Mouse (Mus musculus): ENCODE data around the gene Plin5. TPM values are rescaled to one million over a fixed set of nuclear protein-coding genes. Genes with fewer than 3 reads are reported as not detected.
"Not testable (repeated sequence)": the region's sequence is repeated elsewhere in the genome, so short reads cannot be mapped to it uniquely, and the experiment has no call there.

Plin5 gene
- polyA plus RNA-seq, 2 experiments, result 0.10 TPM; not detected in 1

DNA sequence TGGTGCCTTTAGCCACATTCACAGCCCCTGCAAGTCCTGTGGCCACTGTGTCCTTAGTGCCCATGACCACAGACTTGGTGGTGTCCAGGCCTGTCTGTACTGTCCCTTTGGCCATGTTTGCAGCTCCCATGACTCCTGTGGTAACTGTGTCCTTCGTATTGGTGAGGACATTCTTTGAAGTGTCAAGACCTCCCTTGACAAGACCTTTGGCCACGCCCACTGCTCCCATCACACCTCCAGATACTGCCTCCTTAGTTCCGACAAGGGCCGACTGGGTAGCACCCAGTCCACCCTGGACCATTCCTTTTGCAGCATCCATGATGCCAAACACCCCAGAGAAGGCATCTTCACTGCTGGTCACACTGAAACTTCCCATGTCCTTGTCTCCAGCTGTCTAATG is 10.4 kb downstream of the Plin5 start:
- TF ChIP-seq POLR2A (IDR thresholded peaks at IDR 0.05; ENCODE audit: borderline replicate concordance, extremely low read depth, insufficient read depth, insufficient read length), result no peak
- DNase-seq (ENCODE audit: low spot score) (no peak), ATAC-seq (ENCODE audit: low FRiP score, low read depth) (no peak)
- Histone ChIP-seq H3K27me3 (ENCODE audit: control insufficient read depth, insufficient read depth, low read length) (no peaks in the 10 kb centered on the region), H3K36me3 (ENCODE audit: control insufficient read depth, insufficient read depth, low read length) (peaks cover 22% of the 10 kb centered on the region), H3K27ac (replicated peaks; ENCODE audit: low read depth, low read length) (no peak overlapping the region), H3K4me2 (replicated peaks; ENCODE audit: low read depth, low read length, severe bottlenecking) (no peak overlapping the region), H3K9ac (ENCODE audit: low read depth, low read length, severe bottlenecking) (no peak overlapping the region), H3K9me3 (ENCODE audit: control insufficient read depth, low read length) (no peaks in the 10 kb centered on the region), H3K4me3 (replicated peaks; ENCODE audit: low read length) (no peak overlapping the region), H3K4me1 (ENCODE audit: control insufficient read depth, insufficient read depth, low read length) (no peaks in the 10 kb centered on the region)
- WGBS, result 71% methylated on average over 4 of the region's 4 CpGs

DNA sequence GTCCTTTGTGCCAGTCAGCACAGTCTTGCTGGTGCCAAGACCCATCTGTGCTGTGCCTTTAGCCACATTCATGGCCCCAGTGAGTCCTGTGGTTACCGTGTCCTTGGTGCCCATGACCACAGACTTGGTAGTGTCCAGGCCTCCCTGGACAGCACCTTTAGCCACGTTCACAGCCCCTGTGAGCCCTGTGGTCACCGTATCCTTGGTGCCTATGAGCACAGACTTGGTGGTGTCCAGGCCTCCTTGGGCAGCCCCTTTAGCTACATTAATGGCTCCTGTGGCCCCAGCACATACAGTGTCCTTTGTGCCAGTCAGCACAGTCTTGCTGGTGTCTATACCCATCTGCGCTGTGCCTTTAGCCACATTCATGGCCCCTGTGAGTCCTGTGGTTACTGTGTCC is 11.0 kb downstream of the Plin5 start:
- not testable (repeated sequence) for H3K4me1 ChIP-seq (ENCODE audit: control insufficient read depth, insufficient read depth, low read length); H3K9me3 ChIP-seq (ENCODE audit: control insufficient read depth, low read length); H3K27me3 ChIP-seq (ENCODE audit: control insufficient read depth, insufficient read depth, low read length); H3K9ac ChIP-seq (ENCODE audit: low read depth, low read length, severe bottlenecking); DNase-seq (ENCODE audit: low spot score); H3K27ac ChIP-seq (replicated peaks; ENCODE audit: low read depth, low read length); H3K4me3 ChIP-seq (replicated peaks; ENCODE audit: low read length); H3K4me2 ChIP-seq (replicated peaks; ENCODE audit: low read depth, low read length, severe bottlenecking); ATAC-seq (ENCODE audit: low FRiP score, low read depth)
- 100% methylated on average over 4 of the region's 4 CpGs for WGBS
- peaks cover 26% of the 10 kb centered on the region for H3K36me3 ChIP-seq (ENCODE audit: control insufficient read depth, insufficient read depth, low read length)

DNA sequence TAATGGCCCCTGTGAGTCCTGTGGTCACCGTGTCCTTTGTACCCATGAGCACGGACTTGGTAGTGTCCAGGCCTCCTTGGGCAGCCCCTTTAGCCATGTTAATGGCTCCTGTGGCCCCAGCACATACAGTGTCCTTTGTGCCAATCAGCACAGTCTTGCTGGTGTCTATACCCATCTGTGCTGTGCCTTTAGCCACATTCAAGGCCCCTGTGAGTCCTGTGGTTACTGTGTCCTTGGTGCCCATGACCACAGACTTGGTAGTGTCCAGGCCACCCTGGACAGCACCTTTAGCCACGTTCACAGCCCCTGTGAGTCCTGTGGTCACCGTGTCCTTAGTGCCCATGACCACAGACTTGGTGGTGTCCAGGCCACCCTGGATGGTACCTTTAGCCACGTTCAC is 12.6 kb downstream of the Plin5 start:
- 100% methylated on average over 1 of the region's 5 CpGs for WGBS
- not testable (repeated sequence) for H3K27me3 ChIP-seq (ENCODE audit: control insufficient read depth, insufficient read depth, low read length)
- H3K36me3 ChIP-seq (ENCODE audit: control insufficient read depth, insufficient read depth, low read length), result peaks cover 42% of the 10 kb centered on the region

DNA sequence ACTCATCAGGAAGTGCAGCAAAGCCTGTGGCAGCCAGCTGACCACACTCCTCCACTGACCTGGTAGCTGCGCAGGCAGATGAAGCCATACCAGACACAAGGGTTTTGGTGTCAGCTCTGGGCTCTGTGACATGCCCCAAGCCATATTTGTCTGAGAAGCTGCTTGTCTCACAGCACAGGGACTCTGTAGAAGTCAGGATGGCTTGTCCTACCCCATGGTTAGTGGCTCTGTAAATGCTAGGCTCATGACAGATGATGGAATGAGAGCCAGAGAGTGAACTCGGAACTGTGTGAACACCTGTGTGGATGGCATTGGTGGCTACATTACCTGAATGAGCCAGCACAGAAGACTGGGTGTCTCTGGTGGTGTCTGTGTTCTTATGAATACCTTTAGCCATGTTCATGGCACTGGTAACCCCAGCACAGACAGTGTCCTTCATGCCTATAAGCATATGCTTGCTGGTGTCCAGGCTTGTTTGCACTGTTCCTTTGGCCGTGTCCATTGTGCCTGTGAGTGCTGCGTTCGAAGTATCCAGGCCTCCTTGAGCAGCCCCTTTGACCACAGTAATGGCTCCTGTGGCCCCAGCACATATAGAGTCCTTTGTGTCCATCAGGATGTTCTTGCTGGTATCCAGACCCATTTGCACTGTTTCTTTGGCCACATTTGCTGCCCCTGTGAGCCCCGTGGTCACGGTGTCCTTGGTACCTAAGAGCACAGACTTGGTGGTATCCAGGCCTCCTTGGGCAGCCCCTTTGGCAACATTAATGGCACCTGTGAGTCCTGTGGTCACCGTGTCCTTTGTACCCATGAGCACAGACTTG is 13.7 kb downstream of the Plin5 start:
- Histone ChIP-seq H3K27ac (replicated peaks; ENCODE audit: low read depth, low read length) (no peak overlapping the region), H3K4me3 (replicated peaks; ENCODE audit: low read length) (no peak overlapping the region), H3K4me2 (replicated peaks; ENCODE audit: low read depth, low read length, severe bottlenecking) (no peak overlapping the region), H3K36me3 (ENCODE audit: control insufficient read depth, insufficient read depth, low read length) (peaks cover 51% of the 10 kb centered on the region), H3K4me1 (ENCODE audit: control insufficient read depth, insufficient read depth, low read length) (no peaks in the 10 kb centered on the region), H3K27me3 (ENCODE audit: control insufficient read depth, insufficient read depth, low read length) (no peaks in the 10 kb centered on the region), H3K9ac (ENCODE audit: low read depth, low read length, severe bottlenecking) (no peak overlapping the region), H3K9me3 (ENCODE audit: control insufficient read depth, low read length) (no peaks in the 10 kb centered on the region)
- ATAC-seq (ENCODE audit: low FRiP score, low read depth) (no peak), DNase-seq (ENCODE audit: low spot score) (no peak)
- WGBS, result 93% methylated on average over 8 of the region's 8 CpGs
- no peak for TF ChIP-seq POLR2A (IDR thresholded peaks at IDR 0.05; ENCODE audit: borderline replicate concordance, extremely low read depth, insufficient read depth, insufficient read length)

More for the DNA sequence above, 12.6 kb downstream of the Plin5 start:
- not testable (repeated sequence) for DNase-seq (ENCODE audit: low spot score); H3K9ac ChIP-seq (ENCODE audit: low read depth, low read length, severe bottlenecking); H3K4me1 ChIP-seq (ENCODE audit: control insufficient read depth, insufficient read depth, low read length); H3K27ac ChIP-seq (replicated peaks; ENCODE audit: low read depth, low read length); H3K9me3 ChIP-seq (ENCODE audit: control insufficient read depth, low read length); H3K4me2 ChIP-seq (replicated peaks; ENCODE audit: low read depth, low read length, severe bottlenecking); H3K4me3 ChIP-seq (replicated peaks; ENCODE audit: low read length); ATAC-seq (ENCODE audit: low FRiP score, low read depth)

DNA sequence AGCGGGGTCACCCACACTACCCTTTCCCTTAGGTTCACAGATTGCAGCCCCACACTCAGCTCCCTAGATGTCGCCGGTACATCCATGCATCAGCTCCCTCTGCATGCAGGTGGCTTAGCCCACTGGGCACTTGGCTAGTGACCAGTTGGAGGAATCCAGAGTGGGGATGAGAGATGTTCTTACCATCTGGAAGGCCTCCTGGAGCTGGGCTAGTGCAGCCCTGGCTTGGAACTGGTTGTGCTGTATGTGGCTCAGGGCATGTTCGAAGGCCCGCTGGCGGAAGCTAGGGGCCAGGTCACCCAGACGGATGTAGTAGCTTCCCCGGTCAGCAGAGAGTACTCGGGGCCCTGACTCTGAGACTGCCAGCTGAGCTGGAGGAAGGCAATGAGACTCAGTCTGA is 14.5 kb downstream of the Plin5 start:
- no peak for TF ChIP-seq POLR2A (IDR thresholded peaks at IDR 0.05; ENCODE audit: borderline replicate concordance, extremely low read depth, insufficient read depth, insufficient read length)
- DNase-seq (ENCODE audit: low spot score), result no peak
- Histone ChIP-seq H3K9ac (ENCODE audit: low read depth, low read length, severe bottlenecking) (no peak overlapping the region), H3K4me3 (replicated peaks; ENCODE audit: low read length) (no peak overlapping the region), H3K4me2 (replicated peaks; ENCODE audit: low read depth, low read length, severe bottlenecking) (no peak overlapping the region), H3K4me1 (ENCODE audit: control insufficient read depth, insufficient read depth, low read length) (no peaks in the 10 kb centered on the region), H3K36me3 (ENCODE audit: control insufficient read depth, insufficient read depth, low read length) (peaks cover 59% of the 10 kb centered on the region), H3K9me3 (ENCODE audit: control insufficient read depth, low read length) (no peaks in the 10 kb centered on the region), H3K27me3 (ENCODE audit: control insufficient read depth, insufficient read depth, low read length) (no peaks in the 10 kb centered on the region), H3K27ac (replicated peaks; ENCODE audit: low read depth, low read length) (no peak overlapping the region)
- no peak for ATAC-seq (ENCODE audit: low FRiP score, low read depth)
- WGBS, result 94% methylated on average over 9 of the region's 9 CpGs
